Mouse (Mus musculus) hindbrain, embryonic 16.5 days (tissue): ENCODE results near the gene Spag16. TPM values are rescaled to one million over a fixed set of nuclear protein-coding genes. Genes with fewer than 3 reads are reported as not detected.

Experiments used
- ATAC-seq: fragments of 200-750 bp; cut with Nextera tagmentation; 2 replicates; pipeline ENCODE4 v1.8.0; 2017; ENCODE audit warnings: moderate TSS enrichment, moderate library complexity
- H3K27ac ChIP-seq: fragments of 300-500 bp; sonication (generic); 2 replicates; pipeline ENCODE4 v1.5.1; 2014; ENCODE audit warnings: low read depth, mild to moderate bottlenecking, control low read depth, low read length, moderate library complexity
- H3K27me3 ChIP-seq: fragments of 300-500 bp; sonication (generic); replicated peaks from 2 replicates; pipeline ENCODE4 v1.6.1; 2014; ENCODE audit warnings: low read length; ENCODE audit not compliant: control insufficient read depth, insufficient read depth
- H3K36me3 ChIP-seq: fragments of 300-500 bp; sonication (generic); 2 replicates; pipeline ENCODE4 v1.6.1; 2014; ENCODE audit warnings: mild to moderate bottlenecking, low read length, moderate library complexity, mixed read lengths; ENCODE audit not compliant: control insufficient read depth, insufficient read depth
- H3K4me1 ChIP-seq: fragments of 300-500 bp; sonication (generic); 2 replicates; pipeline ENCODE4 v1.6.1; 2014; ENCODE audit warnings: low read depth, low read length; ENCODE audit not compliant: control insufficient read depth, insufficient read depth
- H3K4me2 ChIP-seq: fragments of 300-500 bp; sonication (generic); 2 replicates; pipeline ENCODE4 v1.6.1; 2014; ENCODE audit warnings: mild to moderate bottlenecking, low read length, control low read depth, moderate library complexity
- H3K4me3 ChIP-seq: fragments of 300-500 bp; sonication (generic); 2 replicates; pipeline ENCODE4 v1.5.1; 2014; ENCODE audit warnings: mild to moderate bottlenecking, low read length, control low read depth, moderate library complexity
- H3K9ac ChIP-seq: fragments of 300-500 bp; sonication (generic); 2 replicates; pipeline ENCODE4 v1.6.1; 2014; ENCODE audit warnings: low read depth, mild to moderate bottlenecking, control low read depth, low read length, moderate library complexity
- H3K9me3 ChIP-seq: fragments of 300-500 bp; sonication (generic); 2 replicates; pipeline ENCODE4 v1.6.1; 2014; ENCODE audit warnings: mild to moderate bottlenecking, low read length, moderate library complexity; ENCODE audit not compliant: control insufficient read depth
- WGBS: fragments of 180-500 bp; shearing (Covaris S2); extraction: QIAGEN DNeasy Blood & Tissue Kit; methylation state at CpG from one replicate; pipeline ENCODE4 v1.1.7; 2014; 5-methylcytosine and 5-hydroxymethylcytosine counted together
- polyA plus RNA-seq: library from polyadenylated mRNA; unstranded; fragments of >200 nt; fragmentation: Nextera tagmentation; extraction: Ambion mirVana; gene quantifications from 2 replicates; pipeline ENCODE4 v1.2.1, GENCODE M21; 2015

Gene Spag16
- polyA plus RNA-seq, 1 experiment from 2014 or later: 2.9 TPM

DNA sequence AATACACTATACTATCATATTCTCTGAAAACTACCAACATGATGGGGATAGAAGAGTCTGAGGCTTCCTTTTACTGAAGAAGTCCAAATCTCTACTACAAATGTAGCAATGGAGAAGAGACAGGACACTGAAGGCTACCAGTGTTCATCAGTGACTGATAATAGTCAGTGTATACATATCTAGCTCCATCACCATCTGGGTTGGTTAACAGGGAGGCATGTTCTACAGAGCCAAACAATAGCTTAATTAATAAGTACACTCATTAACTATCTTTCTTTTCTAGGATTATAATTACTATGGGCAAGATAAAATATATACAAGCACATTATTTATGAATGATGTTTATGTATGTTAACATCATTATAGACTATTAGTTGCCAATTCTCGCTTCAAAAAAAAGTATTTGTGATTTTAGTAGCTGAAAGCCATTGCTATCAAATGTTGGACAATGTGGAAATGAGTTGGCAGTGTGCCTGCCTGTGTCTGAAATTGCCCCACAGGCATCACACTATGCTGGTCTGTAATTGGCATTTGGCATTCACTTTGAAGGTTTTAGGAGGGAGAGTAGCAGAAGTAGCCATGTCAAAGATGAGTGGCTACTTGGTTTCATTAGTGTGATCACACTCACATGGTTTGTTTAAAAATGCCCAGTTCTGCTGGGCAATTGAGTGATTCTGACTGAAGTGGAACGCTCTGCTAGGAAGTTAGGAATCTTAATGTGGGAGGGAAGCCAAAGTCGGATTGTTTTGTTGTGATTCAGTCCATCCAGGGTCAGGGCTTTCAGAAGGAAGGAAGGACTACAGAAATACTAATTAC, 338.8 kb downstream of the Spag16 start:
- H3K36me3 ChIP-seq: no peaks in the 10 kb centered on the region
- WGBS: 70% methylated on average over 3 of the region's 3 CpGs
- no peaks in the 10 kb centered on the region for H3K9me3 ChIP-seq
- H3K27me3 ChIP-seq: no peaks in the 10 kb centered on the region
- ATAC-seq: no peak
- no peak overlapping the region for H3K9ac ChIP-seq
- no peak overlapping the region for H3K4me3 ChIP-seq
- H3K4me2 ChIP-seq: no peak overlapping the region
- H3K27ac ChIP-seq: no peak overlapping the region
- no peaks in the 10 kb centered on the region for H3K4me1 ChIP-seq

DNA sequence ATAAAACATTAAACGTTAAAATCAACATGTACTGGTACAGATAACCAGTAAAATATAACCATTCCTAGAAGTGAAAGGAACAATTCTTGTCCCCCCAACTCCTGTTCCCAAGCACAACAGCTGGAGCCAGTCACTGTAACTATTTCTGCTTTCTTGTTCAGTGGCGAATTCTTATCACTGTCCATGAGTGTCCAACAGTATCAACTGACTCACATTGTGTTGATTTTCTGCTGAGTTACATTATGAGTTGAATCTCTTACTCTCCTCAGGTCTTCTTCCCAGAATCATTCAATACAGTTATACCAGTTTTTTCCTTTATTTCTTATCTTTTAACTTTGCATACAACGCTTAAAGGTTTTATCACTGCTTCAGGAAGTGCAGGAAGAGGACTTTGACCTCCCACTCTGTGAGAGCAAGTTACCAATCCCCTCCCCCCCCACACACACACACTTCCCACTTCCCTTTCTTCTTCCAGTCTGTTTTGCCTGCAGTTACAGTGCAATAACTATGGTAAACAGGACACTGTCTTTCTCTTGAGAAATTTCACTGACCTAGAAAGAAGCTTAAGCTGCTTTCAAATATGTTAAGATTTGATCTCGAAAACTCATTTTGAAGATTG, 353.5 kb downstream of the Spag16 start:
- Histone ChIP-seq H3K27me3 (no peaks in the 10 kb centered on the region), H3K36me3 (no peaks in the 10 kb centered on the region), H3K4me2 (no peak overlapping the region), H3K9ac (no peak overlapping the region), H3K9me3 (no peaks in the 10 kb centered on the region), H3K4me1 (no peaks in the 10 kb centered on the region), H3K4me3 (no peak overlapping the region), H3K27ac (no peak overlapping the region)
- 78% methylated on average over 4 of the region's 4 CpGs for WGBS
- ATAC-seq: no peak

DNA sequence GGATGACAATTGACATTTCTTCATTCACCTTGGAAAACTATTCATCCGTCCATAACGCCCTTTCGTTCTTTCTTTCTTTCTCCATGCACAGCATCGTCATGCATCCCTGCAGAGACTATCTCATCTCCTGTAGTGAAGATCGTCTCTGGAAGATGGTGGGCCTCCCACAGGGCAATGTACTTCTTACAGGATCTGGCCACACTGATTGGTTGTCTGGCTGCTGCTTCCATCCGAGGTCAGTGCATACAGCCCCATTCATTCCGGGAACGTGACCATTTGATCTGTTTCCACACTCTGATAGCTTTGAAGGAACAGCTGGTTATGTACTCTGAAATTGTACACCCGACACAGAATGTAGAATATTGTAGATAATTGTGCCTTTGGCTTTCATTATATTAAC, 438.0 kb downstream of the Spag16 start:
- H3K9ac ChIP-seq: no peak overlapping the region
- H3K27me3 ChIP-seq: no peaks in the 10 kb centered on the region
- 37% methylated on average over 9 of the region's 9 CpGs for WGBS
- no peak overlapping the region for H3K27ac ChIP-seq
- no peaks in the 10 kb centered on the region for H3K9me3 ChIP-seq
- H3K4me2 ChIP-seq: no peak overlapping the region
- no peak overlapping the region for H3K4me3 ChIP-seq
- no peaks in the 10 kb centered on the region for H3K4me1 ChIP-seq
- ATAC-seq: no peak
- H3K36me3 ChIP-seq: no peaks in the 10 kb centered on the region

DNA sequence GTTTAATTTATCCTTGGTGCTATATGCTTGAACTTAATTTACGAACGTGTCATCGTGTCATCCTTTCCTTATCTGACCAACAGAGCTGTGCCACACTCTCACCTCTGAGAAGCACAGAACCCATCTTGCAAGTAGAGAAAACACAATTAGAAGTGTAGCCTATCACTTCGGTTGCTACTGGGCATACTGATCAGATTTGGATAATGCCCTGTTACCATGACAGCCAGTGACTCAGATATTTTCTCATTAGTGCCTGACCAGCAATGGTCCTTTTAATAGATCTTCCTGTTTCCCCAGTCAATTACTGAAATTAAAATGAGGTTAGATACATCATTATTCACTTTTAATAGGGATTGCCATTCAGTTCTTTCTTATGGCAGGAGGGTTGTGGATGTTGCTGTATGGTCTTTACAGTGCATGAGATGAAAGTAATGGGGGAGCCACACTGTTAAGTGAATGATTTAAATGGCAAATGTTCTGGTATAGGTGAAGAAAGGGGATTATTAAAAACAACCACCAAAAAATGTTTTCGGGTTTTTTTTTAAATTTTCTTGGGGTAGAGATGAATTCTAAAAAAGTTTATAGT, 439.2 kb downstream of the Spag16 start:
- no peak overlapping the region for H3K27ac ChIP-seq
- no peak overlapping the region for H3K9ac ChIP-seq
- H3K36me3 ChIP-seq: no peaks in the 10 kb centered on the region
- H3K4me1 ChIP-seq: no peaks in the 10 kb centered on the region
- no peak overlapping the region for H3K4me2 ChIP-seq
- H3K4me3 ChIP-seq: no peak overlapping the region
- no peak; the same call in 1 of the 2 replicates for ATAC-seq
- H3K27me3 ChIP-seq: no peaks in the 10 kb centered on the region
- WGBS: 61% methylated on average over 5 of the region's 5 CpGs
- H3K9me3 ChIP-seq: no peaks in the 10 kb centered on the region

DNA sequence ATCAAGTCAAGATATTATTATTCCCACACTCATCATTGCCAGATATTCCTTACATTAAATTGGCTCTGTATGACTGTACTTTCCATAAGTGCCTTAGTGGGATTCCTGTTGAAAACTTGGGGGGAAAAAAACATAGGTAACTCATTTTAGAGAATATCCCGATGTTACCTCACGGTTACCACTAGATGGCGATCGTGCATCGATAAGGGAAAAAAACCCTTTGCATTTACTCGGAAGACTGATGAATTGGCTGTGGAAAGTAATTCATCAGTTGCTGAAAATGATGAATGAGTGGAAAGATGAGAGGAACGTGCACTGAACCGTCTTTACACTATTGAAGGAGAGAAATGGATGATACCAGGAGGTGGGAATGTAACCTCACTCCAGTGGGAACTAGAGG, 443.4 kb downstream of the Spag16 start:
- Histone ChIP-seq H3K4me2 (no peak overlapping the region), H3K9me3 (no peaks in the 10 kb centered on the region), H3K36me3 (no peaks in the 10 kb centered on the region), H3K4me1 (no peaks in the 10 kb centered on the region), H3K4me3 (no peak overlapping the region), H3K27ac (no peak overlapping the region), H3K9ac (no peak overlapping the region), H3K27me3 (no peaks in the 10 kb centered on the region)
- no peak for ATAC-seq
- WGBS: 18% methylated on average over 8 of the region's 8 CpGs

DNA sequence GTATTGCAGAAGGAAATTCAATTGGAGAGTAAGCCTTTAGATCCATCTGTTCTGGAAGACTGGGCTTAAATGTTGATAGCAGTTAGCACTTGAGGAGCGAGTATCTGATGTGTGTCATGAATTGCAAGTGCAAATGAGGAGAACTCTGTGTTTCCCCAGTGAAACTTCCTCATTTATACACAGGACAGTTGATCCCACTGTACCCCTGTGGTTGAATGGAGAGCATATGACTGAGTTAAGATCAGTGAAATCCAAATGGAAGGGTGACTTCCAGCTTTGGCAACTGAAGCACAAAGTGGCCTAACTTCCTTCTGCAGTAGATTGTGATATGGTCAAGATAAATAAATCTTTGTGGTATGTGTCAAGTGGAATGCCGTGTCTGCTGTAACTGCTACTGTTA, 446.0 kb downstream of the Spag16 start:
- Histone ChIP-seq H3K4me2 (no peak overlapping the region), H3K9ac (no peak overlapping the region), H3K27me3 (no peaks in the 10 kb centered on the region), H3K4me3 (no peak overlapping the region), H3K27ac (no peak overlapping the region), H3K36me3 (no peaks in the 10 kb centered on the region), H3K9me3 (no peaks in the 10 kb centered on the region), H3K4me1 (no peaks in the 10 kb centered on the region)
- ATAC-seq: no peak
- WGBS: 79% methylated on average over 2 of the region's 2 CpGs

DNA sequence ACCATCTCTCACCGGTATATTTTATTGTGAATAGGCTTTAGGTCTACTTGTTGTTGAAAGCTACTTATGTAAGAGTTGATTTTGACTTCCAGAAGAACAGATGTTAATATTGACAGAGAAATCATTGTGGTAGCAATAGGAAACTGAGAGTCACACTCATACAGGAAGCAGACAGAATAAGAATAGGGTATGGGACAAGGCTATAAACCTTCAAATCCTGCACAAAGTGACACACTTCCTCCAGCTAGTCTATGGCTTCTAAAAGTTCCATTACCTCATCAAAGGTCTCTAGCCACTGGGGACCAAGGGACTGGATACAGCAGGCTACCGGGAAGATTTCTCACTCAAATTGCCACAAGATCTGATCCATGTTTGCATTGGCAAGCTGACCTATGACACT, 452.5 kb downstream of the Spag16 start:
- Histone ChIP-seq H3K4me2 (no peak overlapping the region), H3K4me3 (no peak overlapping the region), H3K4me1 (no peaks in the 10 kb centered on the region), H3K9me3 (no peaks in the 10 kb centered on the region), H3K36me3 (no peaks in the 10 kb centered on the region), H3K9ac (no peak overlapping the region), H3K27me3 (no peaks in the 10 kb centered on the region), H3K27ac (no peak overlapping the region)
- no peak for ATAC-seq
- 82% methylated on average over 2 of the region's 2 CpGs for WGBS

DNA sequence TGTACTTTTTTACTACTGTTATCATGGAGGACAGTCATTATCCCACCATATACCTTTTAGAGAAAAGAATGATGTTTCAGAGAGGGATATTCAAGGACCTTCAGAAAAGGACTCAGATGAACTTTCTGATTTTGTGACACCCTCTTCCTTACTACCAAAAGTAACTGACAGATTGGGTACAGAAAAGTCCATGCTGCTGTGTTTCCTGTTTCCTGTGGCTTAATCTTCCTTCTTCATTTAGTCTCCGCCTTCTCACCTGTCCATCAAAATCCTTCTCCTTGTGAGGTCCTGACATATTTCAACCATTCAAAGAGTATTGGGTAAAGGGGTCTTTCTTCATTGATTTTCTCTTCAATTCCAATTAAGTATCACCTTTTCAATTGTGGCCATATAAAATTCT, 456.6 kb downstream of the Spag16 start:
- Histone ChIP-seq H3K9me3 (no peaks in the 10 kb centered on the region), H3K36me3 (no peaks in the 10 kb centered on the region), H3K4me2 (no peak overlapping the region), H3K27me3 (no peaks in the 10 kb centered on the region), H3K9ac (no peak overlapping the region), H3K27ac (no peak overlapping the region), H3K4me3 (no peak overlapping the region), H3K4me1 (no peaks in the 10 kb centered on the region)
- WGBS: 93% methylated on average over 1 of the region's 1 CpGs
- no peak for ATAC-seq

DNA sequence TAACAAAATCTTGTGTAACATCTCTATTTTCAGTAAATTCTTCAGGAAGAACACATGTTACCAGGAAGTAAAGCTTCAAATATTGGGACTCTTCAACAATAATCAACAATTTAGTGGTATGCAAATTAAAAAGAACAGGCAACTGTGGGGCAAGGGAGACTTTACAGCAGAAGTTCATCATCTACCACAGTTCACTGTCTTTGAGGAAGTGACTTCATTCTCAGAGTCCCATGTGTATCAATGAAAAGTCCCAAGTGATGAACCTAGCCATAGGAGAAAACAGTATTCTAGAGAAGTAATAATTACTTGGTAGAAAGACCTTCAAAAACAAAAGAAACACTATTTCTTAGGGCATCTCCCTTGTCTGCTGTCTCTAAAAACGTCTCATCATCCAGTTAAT, 457.4 kb downstream of the Spag16 start:
- no peak overlapping the region for H3K4me2 ChIP-seq
- H3K27me3 ChIP-seq: no peaks in the 10 kb centered on the region
- 74% methylated on average over 1 of the region's 1 CpGs for WGBS
- no peak overlapping the region for H3K9ac ChIP-seq
- no peaks in the 10 kb centered on the region for H3K9me3 ChIP-seq
- no peaks in the 10 kb centered on the region for H3K4me1 ChIP-seq
- no peaks in the 10 kb centered on the region for H3K36me3 ChIP-seq
- H3K4me3 ChIP-seq: no peak overlapping the region
- no peak for ATAC-seq
- no peak overlapping the region for H3K27ac ChIP-seq
